Mouse (Mus musculus) C2C12 (cell line): Measurements from ENCODE around the gene Cacna1a. TPM values are rescaled to one million over a fixed set of nuclear protein-coding genes. Genes with fewer than 3 reads are reported as not detected.
A peak's percentile ranks its signal among the peaks of the same experiment; 100 is the strongest.

Experiments used
- H3K27me3 ChIP-seq: one replicate; pipeline ENCODE4 v1.6.1; 2011; ENCODE audit not compliant: control insufficient read depth, insufficient read depth, insufficient read length
- H3K36me3 ChIP-seq: one replicate; pipeline ENCODE4 v1.6.1; 2011; ENCODE audit not compliant: control insufficient read depth, insufficient read depth
- H3K4me3 ChIP-seq: one replicate; pipeline ENCODE4 v1.5.1; 2011; ENCODE audit warnings: mild to moderate bottlenecking, control low read depth; ENCODE audit not compliant: poor library complexity, insufficient read depth, severe bottlenecking
- H3K79me2 ChIP-seq: one replicate; pipeline ENCODE4 v1.6.1; 2011; ENCODE audit not compliant: control insufficient read depth, insufficient read depth
- H3K79me3 ChIP-seq: one replicate; pipeline ENCODE4 v1.6.1; 2011; ENCODE audit warnings: low read depth, control low read depth
- H3ac ChIP-seq: one replicate; pipeline ENCODE3; 2011; ENCODE audit warnings: low read depth; ENCODE audit not compliant: control insufficient read depth, insufficient read length
- CEBPB ChIP-seq: IDR thresholded peaks from one replicate; pipeline ENCODE4 v1.6.1; 2011; ENCODE audit warnings: low read depth, mild to moderate bottlenecking, control low read depth, moderate library complexity
- CTCF ChIP-seq: IDR thresholded peaks from one replicate; pipeline ENCODE4 v1.5.1; 2011; ENCODE audit not compliant: control insufficient read depth, insufficient read depth, insufficient read length
- FOSL1 ChIP-seq: IDR thresholded peaks from one replicate; pipeline ENCODE4 v1.8.0; 2011; ENCODE audit warnings: mild to moderate bottlenecking, low read length; ENCODE audit not compliant: poor library complexity, insufficient read depth, severe bottlenecking
- MAX ChIP-seq: IDR thresholded peaks from one replicate; pipeline ENCODE4 v1.6.1; 2011; ENCODE audit warnings: mild to moderate bottlenecking, control low read depth
- MYOD1 ChIP-seq: IDR thresholded peaks from one replicate; pipeline ENCODE4 v1.6.1; 2011; ENCODE audit warnings: low read depth; ENCODE audit not compliant: control insufficient read depth, insufficient read length
- MYOG ChIP-seq: IDR thresholded peaks from one replicate; pipeline ENCODE4 v1.6.1; 2011; ENCODE audit not compliant: control insufficient read depth, insufficient read length; ENCODE audit errors: extremely low read depth
- USF1 ChIP-seq: IDR thresholded peaks from one replicate; pipeline ENCODE4 v1.6.1; 2011; ENCODE audit warnings: low read depth, mild to moderate bottlenecking, control low read depth, moderate library complexity
- polyA plus RNA-seq: library from polyadenylated mRNA; unstranded; fragments of >200 nt; fragmentation: generic; extraction: Trizol; gene quantifications from one replicate; pipeline ENCODE4 v1.2.1, GENCODE M21; 2012; ENCODE audit warnings: missing spikeins

The Cacna1a gene
- polyA plus RNA-seq, 1 experiment = 3.1 TPM

DNA sequence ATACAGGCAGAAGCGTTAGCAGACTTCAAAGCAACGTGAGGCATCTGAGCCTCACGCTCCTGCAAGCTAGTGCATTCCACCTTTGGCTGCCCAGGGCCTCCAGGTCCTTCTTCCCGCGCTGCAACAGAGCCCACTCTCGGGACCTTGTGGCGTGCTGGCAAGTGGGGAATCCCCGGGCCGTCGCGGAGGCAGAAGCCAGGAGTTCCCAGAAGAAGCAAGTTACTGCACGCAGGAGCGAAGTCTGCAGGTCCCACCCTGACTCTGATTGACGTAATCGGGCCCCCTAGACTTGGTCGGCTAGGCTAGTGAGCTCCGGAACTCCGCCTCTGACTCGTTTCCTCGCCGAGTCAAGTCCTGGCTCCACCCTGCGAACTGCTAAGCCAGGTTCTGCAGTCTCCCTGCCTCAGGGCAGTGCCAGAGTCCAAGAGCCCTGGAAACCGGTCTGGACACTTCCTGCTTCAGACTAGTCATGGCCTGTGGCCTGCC lies 268.4 kb downstream of the Cacna1a start:
- Histone ChIP-seq H3K4me3 (no peak overlapping the region), H3K79me2 (peaks cover 22% of the 10 kb centered on the region), H3K27me3 (no peaks in the 10 kb centered on the region), H3ac (peak overlapping the region; percentile 57), H3K79me3 (peaks cover 11% of the 10 kb centered on the region), H3K36me3 (no peaks in the 10 kb centered on the region)
- no peak for TF ChIP-seq FOSL1
- TF ChIP-seq MYOD1 = no peak
- TF ChIP-seq USF1 = no peak
- TF ChIP-seq MAX = no peak
- TF ChIP-seq CEBPB = no peak
- no peak for TF ChIP-seq MYOG
- TF ChIP-seq CTCF = no peak

DNA sequence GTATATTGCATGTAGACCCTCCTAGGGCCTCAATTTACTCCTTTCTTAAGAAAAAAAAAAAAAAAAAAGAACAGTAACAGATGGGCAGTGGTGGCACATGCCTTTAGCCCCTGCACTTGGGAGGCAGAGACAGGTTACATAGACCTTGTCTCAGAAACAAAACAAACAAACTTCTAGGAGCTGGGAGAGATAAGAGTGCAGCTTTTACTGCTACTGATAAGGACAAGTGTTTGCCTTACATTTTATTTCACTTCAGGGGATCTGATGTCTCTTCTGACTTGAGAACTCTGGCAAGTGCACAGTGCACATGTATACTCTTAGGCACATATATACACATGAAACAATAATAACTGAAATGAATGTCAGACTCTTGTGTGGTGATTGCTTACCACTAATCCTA lies 269.0 kb downstream of the Cacna1a start:
- H3K36me3 ChIP-seq = no peaks in the 10 kb centered on the region
- H3K79me2 ChIP-seq = peaks cover 27% of the 10 kb centered on the region
- no peaks in the 10 kb centered on the region for H3K27me3 ChIP-seq
- H3K79me3 ChIP-seq = peaks cover 16% of the 10 kb centered on the region
- TF ChIP-seq FOSL1 (no peak), MYOG (no peak), MAX (no peak), CEBPB (no peak), MYOD1 (no peak), USF1 (no peak), CTCF (no peak)
- H3ac ChIP-seq = no peak overlapping the region
- H3K4me3 ChIP-seq = no peak overlapping the region

DNA sequence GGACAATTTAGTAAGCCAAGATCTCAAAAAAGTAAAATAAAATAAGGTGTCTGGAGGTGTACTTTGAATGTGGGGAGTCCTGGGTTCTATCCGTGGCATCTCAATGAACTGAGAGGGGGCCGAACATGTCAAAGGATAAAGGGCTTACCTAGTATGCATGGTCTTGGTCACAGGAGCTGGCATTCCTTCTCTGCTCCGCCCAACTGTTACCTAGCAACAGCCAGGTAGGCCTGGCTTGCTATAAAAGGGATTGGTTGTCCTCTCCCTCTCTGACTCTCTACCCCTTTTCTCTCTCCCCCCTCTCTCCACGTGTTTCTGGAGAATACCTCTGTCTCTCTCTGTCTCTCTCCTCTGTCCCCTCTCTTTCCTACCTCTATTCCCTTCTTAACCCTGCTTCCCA lies 269.4 kb downstream of the Cacna1a start:
- no peaks in the 10 kb centered on the region for H3K27me3 ChIP-seq
- no peak overlapping the region for H3ac ChIP-seq
- no peak overlapping the region for H3K4me3 ChIP-seq
- TF ChIP-seq USF1 (no peak), CTCF (no peak), MAX (no peak), FOSL1 (no peak), CEBPB (no peak), MYOG (no peak), MYOD1 (no peak)
- peaks cover 20% of the 10 kb centered on the region for H3K79me3 ChIP-seq
- H3K36me3 ChIP-seq = no peaks in the 10 kb centered on the region
- H3K79me2 ChIP-seq = peaks cover 32% of the 10 kb centered on the region

- Histone ChIP-seq H3K36me3 (no peaks in the 10 kb centered on the region), H3K79me3 (peaks cover 21% of the 10 kb centered on the region), H3K4me3 (no peak overlapping the region), H3K27me3 (no peaks in the 10 kb centered on the region), H3K79me2 (peaks cover 33% of the 10 kb centered on the region), H3ac (no peak overlapping the region)
- TF ChIP-seq CTCF (no peak), MYOD1 (no peak), FOSL1 (no peak), MYOG (no peak), CEBPB (no peak)
These were observed 270.7 kb downstream of the Cacna1a start for GRCm38 (mm10) chr8:84658951-84659350.

- Histone ChIP-seq H3ac (peak overlapping the region; percentile 34), H3K27me3 (no peaks in the 10 kb centered on the region), H3K4me3 (peak overlapping the region; percentile 83), H3K79me2 (peaks cover 40% of the 10 kb centered on the region), H3K36me3 (no peaks in the 10 kb centered on the region), H3K79me3 (peaks cover 21% of the 10 kb centered on the region)
- TF ChIP-seq MYOD1 (no peak), MAX (no peak), FOSL1 (no peak), CTCF (no peak), USF1 (no peak), MYOG (no peak), CEBPB (no peak)
These were observed 271.9 kb downstream of the Cacna1a start for GRCm38 (mm10) chr8:84659936-84660818.
